Mouse (Mus musculus): ENCODE results near the gene Txndc5.

DNA sequence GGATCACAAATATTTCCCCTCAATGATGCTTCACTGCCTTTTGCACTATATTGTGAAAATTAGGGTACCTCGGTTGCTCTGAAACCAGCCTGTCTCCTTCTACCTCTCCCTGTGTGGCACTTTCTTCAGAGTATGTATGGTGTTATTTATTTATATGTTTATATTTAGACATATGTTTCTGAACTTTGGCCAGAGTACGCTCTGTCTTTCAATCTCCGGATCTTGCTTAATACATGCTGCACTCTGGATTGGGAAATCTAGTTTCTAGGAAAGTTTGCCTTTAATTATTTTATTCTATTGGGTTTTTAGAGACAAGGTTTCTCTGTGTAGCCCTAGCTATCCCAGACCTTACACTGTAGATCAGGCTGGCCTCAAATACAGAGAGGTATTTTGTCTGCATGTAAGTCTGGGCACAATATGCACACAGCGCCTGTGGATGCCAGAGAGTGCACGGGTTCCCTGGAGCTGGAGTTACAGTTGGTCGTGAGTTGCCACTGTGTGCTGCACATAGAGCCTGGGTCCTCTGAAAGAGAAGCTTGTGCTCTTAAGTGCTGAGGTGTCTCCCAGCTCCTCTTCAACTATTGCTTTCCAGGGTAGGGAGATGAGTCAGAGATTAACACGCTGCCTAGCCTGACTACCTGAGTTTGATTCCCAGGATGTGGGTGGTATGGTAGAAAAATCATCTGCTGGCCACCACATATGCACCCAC, 10.7 kb upstream of the Txndc5 start:
- no peak for TF ChIP-seq ZNF384 (IDR thresholded peaks at IDR 0.05; ENCODE audit: low read depth, low read length)
- TF ChIP-seq HCFC1 (IDR thresholded peaks at IDR 0.05; ENCODE audit: borderline replicate concordance, insufficient read depth, low read length) = no peak
- no peak for TF ChIP-seq MAFK (IDR thresholded peaks at IDR 0.05; ENCODE audit: insufficient read depth, low read depth, low read length)
